Mouse (Mus musculus) hindbrain, embryonic 15.5 days (tissue): Measurements from ENCODE around the gene Slc7a8. TPM values are rescaled to one million over a fixed set of nuclear protein-coding genes. Genes with fewer than 3 reads are reported as not detected.
A peak's percentile ranks its signal among the peaks of the same experiment; 100 is the strongest.

Source experiments
- ATAC-seq: fragments of 200-750 bp; cut with Nextera tagmentation; 2 replicates; pipeline ENCODE4 v1.8.0; 2017; ENCODE audit warnings: low read depth, moderate number of reproducible peaks, moderate TSS enrichment; ENCODE audit not compliant: low FRiP score
- H3K27ac ChIP-seq: fragments of 300-500 bp; sonication (generic); replicated peaks from 2 replicates; pipeline ENCODE4 v1.5.1; 2015; ENCODE audit warnings: mild to moderate bottlenecking, inconsistent platforms
- H3K27me3 ChIP-seq: fragments of 300-500 bp; sonication (generic); 2 replicates; pipeline ENCODE4 v1.6.1; 2015; ENCODE audit warnings: control low read depth, inconsistent platforms
- H3K36me3 ChIP-seq: fragments of 300-500 bp; sonication (generic); 2 replicates; pipeline ENCODE4 v1.6.1; 2015; ENCODE audit warnings: control low read depth, inconsistent platforms
- H3K4me1 ChIP-seq: fragments of 300-500 bp; sonication (generic); replicated peaks from 2 replicates; pipeline ENCODE4 v1.6.1; 2015; ENCODE audit warnings: control low read depth, inconsistent platforms
- H3K4me2 ChIP-seq: fragments of 300-500 bp; sonication (generic); 2 replicates; pipeline ENCODE4 v1.6.1; 2015; ENCODE audit warnings: moderate library complexity, mild to moderate bottlenecking, inconsistent platforms
- H3K4me3 ChIP-seq: fragments of 300-500 bp; sonication (generic); 2 replicates; pipeline ENCODE4 v1.5.1; 2015; ENCODE audit warnings: mild to moderate bottlenecking, inconsistent platforms
- H3K9ac ChIP-seq: fragments of 300-500 bp; sonication (generic); 2 replicates; pipeline ENCODE4 v1.6.1; 2015; ENCODE audit warnings: inconsistent platforms
- H3K9me3 ChIP-seq: fragments of 300-500 bp; sonication (generic); 2 replicates; pipeline ENCODE4 v1.6.1; 2016; ENCODE audit warnings: control low read depth, inconsistent platforms
- WGBS: fragments of 180-500 bp; shearing (Covaris S2); methylation state at CpG from one replicate; pipeline ENCODE4 v1.1.7; 2015; 5-methylcytosine and 5-hydroxymethylcytosine counted together
- polyA plus RNA-seq: library from polyadenylated mRNA; unstranded; fragments of >200 nt; fragmentation: Nextera tagmentation; extraction: Ambion mirVana; gene quantifications from 2 replicates; pipeline ENCODE4 v1.2.1, GENCODE M21; 2015

Gene Slc7a8
- polyA plus RNA-seq, 1 experiment from 2014 or later: 9.1 TPM

- 55% methylated on average over 17 of the region's 17 CpGs for WGBS
- no peak for ATAC-seq
- no peak overlapping the region for H3K4me3 ChIP-seq
- H3K27ac ChIP-seq: no peak overlapping the region
- H3K9me3 ChIP-seq: no peaks in the 10 kb centered on the region
- no peaks in the 10 kb centered on the region for H3K36me3 ChIP-seq
- H3K4me2 ChIP-seq: no peak overlapping the region
- H3K4me1 ChIP-seq: no peaks in the 10 kb centered on the region
- no peaks in the 10 kb centered on the region for H3K27me3 ChIP-seq
- no peak overlapping the region for H3K9ac ChIP-seq
These were observed 75.0 kb downstream of the Slc7a8 start for GRCm38 (mm10) chr14:54706589-54707320.

- H3K9me3 ChIP-seq: no peaks in the 10 kb centered on the region
- 58% methylated on average over 5 of the region's 5 CpGs for WGBS
- no peak overlapping the region for H3K9ac ChIP-seq
- no peak overlapping the region for H3K4me3 ChIP-seq
- H3K4me1 ChIP-seq: no peaks in the 10 kb centered on the region
- no peak overlapping the region for H3K27ac ChIP-seq
- no peaks in the 10 kb centered on the region for H3K36me3 ChIP-seq
- H3K27me3 ChIP-seq: no peaks in the 10 kb centered on the region
- no peak for ATAC-seq
- no peak overlapping the region for H3K4me2 ChIP-seq
These were observed 75.9 kb downstream of the Slc7a8 start for GRCm38 (mm10) chr14:54705844-54706243.

GRCm38 (mm10) chr14:54703207-54703606 lies 78.5 kb downstream of the Slc7a8 start:
- Histone ChIP-seq H3K27ac (no peak overlapping the region), H3K27me3 (no peaks in the 10 kb centered on the region), H3K36me3 (no peaks in the 10 kb centered on the region), H3K9ac (no peak overlapping the region), H3K4me1 (no peaks in the 10 kb centered on the region), H3K4me3 (no peak overlapping the region), H3K4me2 (no peak overlapping the region), H3K9me3 (no peaks in the 10 kb centered on the region)
- no peak for ATAC-seq
- WGBS: 72% methylated on average over 10 of the region's 10 CpGs

- Histone ChIP-seq H3K27me3 (no peaks in the 10 kb centered on the region), H3K4me2 (no peak overlapping the region), H3K4me1 (no peaks in the 10 kb centered on the region), H3K36me3 (no peaks in the 10 kb centered on the region), H3K4me3 (no peak overlapping the region), H3K9me3 (no peaks in the 10 kb centered on the region), H3K9ac (no peak overlapping the region), H3K27ac (no peak overlapping the region)
- WGBS: 12% methylated on average over 6 of the region's 6 CpGs
- no peak for ATAC-seq
These were observed 80.4 kb downstream of the Slc7a8 start for GRCm38 (mm10) chr14:54701298-54701697.

GRCm38 (mm10) chr14:54699586-54699985 lies 82.2 kb downstream of the Slc7a8 start:
- Histone ChIP-seq H3K4me1 (no peaks in the 10 kb centered on the region), H3K4me3 (no peak overlapping the region), H3K9me3 (no peaks in the 10 kb centered on the region), H3K4me2 (no peak overlapping the region), H3K36me3 (no peaks in the 10 kb centered on the region), H3K9ac (no peak overlapping the region), H3K27me3 (no peaks in the 10 kb centered on the region), H3K27ac (no peak overlapping the region)
- ATAC-seq: no peak
- WGBS: 63% methylated on average over 3 of the region's 3 CpGs

GRCm38 (mm10) chr14:54698733-54699132 lies 83.0 kb downstream of the Slc7a8 start, which contains the start of gene Gm29776:
Gene Gm29776 (minus strand): TSS chr14:54698833.
- H3K9me3 ChIP-seq: no peaks in the 10 kb centered on the region
- no peak within 1 kb of the TSS for H3K4me2 ChIP-seq
- no peaks in the 10 kb centered on the region for H3K4me1 ChIP-seq
- no peaks in the 10 kb centered on the region for H3K27me3 ChIP-seq
- 61% methylated on average over 3 of the region's 4 CpGs for WGBS
- H3K36me3 ChIP-seq: no peaks in the 10 kb centered on the region
- H3K4me3 ChIP-seq: no peak within 1 kb of the TSS
- no peak within 1 kb of the TSS for H3K9ac ChIP-seq
- no peak for ATAC-seq
- H3K27ac ChIP-seq: no peak within 1 kb of the TSS

GRCm38 (mm10) chr14:54696752-54697151 lies 85.0 kb downstream of the Slc7a8 start:
- Histone ChIP-seq H3K27me3 (no peaks in the 10 kb centered on the region), H3K36me3 (peaks cover 10% of the 10 kb centered on the region), H3K4me2 (no peak overlapping the region), H3K4me1 (no peaks in the 10 kb centered on the region), H3K9ac (no peak overlapping the region), H3K4me3 (no peak overlapping the region), H3K9me3 (no peaks in the 10 kb centered on the region), H3K27ac (no peak overlapping the region)
- no peak for ATAC-seq
- WGBS: 94% methylated on average over 4 of the region's 4 CpGs

GRCm38 (mm10) chr14:54695042-54695441 lies 86.7 kb downstream of the Slc7a8 start:
- Histone ChIP-seq H3K4me1 (no peaks in the 10 kb centered on the region), H3K36me3 (peaks cover 20% of the 10 kb centered on the region), H3K9me3 (no peaks in the 10 kb centered on the region), H3K4me2 (no peak overlapping the region), H3K27ac (no peak overlapping the region), H3K4me3 (no peak overlapping the region), H3K9ac (no peak overlapping the region), H3K27me3 (no peaks in the 10 kb centered on the region)
- 85% methylated on average over 6 of the region's 6 CpGs for WGBS
- no peak for ATAC-seq

- H3K4me1 ChIP-seq: peaks cover 36% of the 10 kb centered on the region
- H3K4me3 ChIP-seq: peak overlapping the region; percentile 92
- H3K27me3 ChIP-seq: no peaks in the 10 kb centered on the region
- H3K9ac ChIP-seq: peak overlapping the region; percentile 61
- peak overlapping the region; percentile 71 for H3K27ac ChIP-seq
- no peak for ATAC-seq
- H3K4me2 ChIP-seq: peak overlapping the region; percentile 63
- 8% methylated on average over 8 of the region's 8 CpGs for WGBS
- no peaks in the 10 kb centered on the region for H3K9me3 ChIP-seq
- H3K36me3 ChIP-seq: peaks cover 26% of the 10 kb centered on the region
These were observed 94.5 kb downstream of the Slc7a8 start for GRCm38 (mm10) chr14:54687251-54687650.

- WGBS: under 1% methylated on average over 44 of the region's 44 CpGs
- peak; percentile 98 for ATAC-seq
- peak within 1 kb of the TSS; percentile 92 for H3K4me3 ChIP-seq
These were observed 95.1 kb downstream of the Slc7a8 start, which contains the start of gene Acin1 for GRCm38 (mm10) chr14:54686522-54687143. Gene Acin1 (minus strand): TSS chr14:54686931.

GRCm38 (mm10) chr14:54686063-54686521 lies 95.7 kb downstream of the Slc7a8 start, which contains the start of gene 1700123O20Rik:
Gene 1700123O20Rik (plus strand): TSS chr14:54686216.
- Histone ChIP-seq H3K4me3 (peak within 1 kb of the TSS; percentile 92), H3K4me2 (peak within 1 kb of the TSS; percentile 63), H3K27me3 (no peaks in the 10 kb centered on the region), H3K27ac (peak within 1 kb of the TSS; percentile 98), H3K9ac (peak within 1 kb of the TSS; percentile 95), H3K36me3 (peaks cover 26% of the 10 kb centered on the region), H3K4me1 (peaks cover 36% of the 10 kb centered on the region), H3K9me3 (no peaks in the 10 kb centered on the region)
- ATAC-seq: peak; percentile 82
- 1% methylated on average over 41 of the region's 41 CpGs for WGBS

More at GRCm38 (mm10) chr14:54686522-54687143, 95.1 kb downstream of the Slc7a8 start, which contains the start of gene Acin1:
- no peaks in the 10 kb centered on the region for H3K27me3 ChIP-seq
- H3K9me3 ChIP-seq: no peaks in the 10 kb centered on the region
- peak within 1 kb of the TSS; percentile 63 for H3K4me2 ChIP-seq
- peaks cover 36% of the 10 kb centered on the region for H3K4me1 ChIP-seq
- H3K27ac ChIP-seq: peak within 1 kb of the TSS; percentile 98
- peak within 1 kb of the TSS; percentile 95 for H3K9ac ChIP-seq
- peaks cover 26% of the 10 kb centered on the region for H3K36me3 ChIP-seq

- peak overlapping the region; percentile 95 for H3K9ac ChIP-seq
- peak overlapping the region; percentile 98 for H3K27ac ChIP-seq
- peaks cover 19% of the 10 kb centered on the region for H3K36me3 ChIP-seq
- H3K4me3 ChIP-seq: peak overlapping the region; percentile 92
- peaks cover 36% of the 10 kb centered on the region for H3K4me1 ChIP-seq
- no peaks in the 10 kb centered on the region for H3K9me3 ChIP-seq
- no peak for ATAC-seq
- H3K27me3 ChIP-seq: no peaks in the 10 kb centered on the region
- 13% methylated on average over 8 of the region's 8 CpGs for WGBS
- peak overlapping the region; percentile 63 for H3K4me2 ChIP-seq
These were observed 96.3 kb downstream of the Slc7a8 start for GRCm38 (mm10) chr14:54685471-54685870.
